Mouse (Mus musculus) monocyte, adult 5-6 weeks (primary cell): ENCODE data around the gene Tgfb3. TPM values are rescaled to one million over a fixed set of nuclear protein-coding genes. Genes with fewer than 3 reads are reported as not detected.

Experiments used
- ATAC-seq: fragments of 153-309, 156-312 bp; replicated peaks from 2 replicates; pipeline ENCODE4 v1.8.0; 2017; ENCODE audit warnings: mild to moderate bottlenecking; ENCODE audit not compliant: low TSS enrichment, insufficient number of reproducible peaks, severe bottlenecking, poor library complexity, low FRiP score
- total RNA-seq: library from RNA; stranded (forward); fragments of 200-1000, 200-491, 200-594 nt; gene quantifications from 3 replicates; pipeline ENCODE4 v1.2.3, GENCODE M21; 2017

The Tgfb3 gene
- total RNA-seq, 1 experiment from 2014 or later: 1.0 TPM

GRCm38 (mm10) chr12:86039078-86039477 is 39.8 kb downstream of the Tgfb3 start:
- no peak for ATAC-seq

- ATAC-seq: no peak
Observed at GRCm38 (mm10) chr12:86037235-86037921, 41.5 kb downstream of the Tgfb3 start.

- ATAC-seq: no peak
Observed at GRCm38 (mm10) chr12:86036368-86037166, 42.3 kb downstream of the Tgfb3 start.

DNA sequence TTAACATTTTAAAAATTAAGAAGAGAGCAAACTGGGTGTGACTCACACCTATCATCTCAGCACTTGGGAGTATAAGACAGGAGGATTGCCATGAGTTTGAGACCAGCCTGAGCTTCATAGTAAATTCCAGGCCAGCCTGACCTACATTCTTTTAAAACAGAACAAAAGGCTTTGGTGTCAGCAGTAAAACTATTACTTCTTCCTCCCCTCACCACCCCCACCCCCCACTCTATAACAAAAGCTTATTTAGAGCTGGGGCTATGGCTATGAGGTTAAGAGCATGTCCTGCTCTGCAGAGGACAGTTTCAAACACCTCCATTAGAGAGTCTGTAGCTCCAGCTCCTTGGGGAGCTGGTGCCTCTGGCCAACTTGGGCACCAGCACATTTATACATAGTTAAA is 43.3 kb downstream of the Tgfb3 start:
- ATAC-seq: no peak

DNA sequence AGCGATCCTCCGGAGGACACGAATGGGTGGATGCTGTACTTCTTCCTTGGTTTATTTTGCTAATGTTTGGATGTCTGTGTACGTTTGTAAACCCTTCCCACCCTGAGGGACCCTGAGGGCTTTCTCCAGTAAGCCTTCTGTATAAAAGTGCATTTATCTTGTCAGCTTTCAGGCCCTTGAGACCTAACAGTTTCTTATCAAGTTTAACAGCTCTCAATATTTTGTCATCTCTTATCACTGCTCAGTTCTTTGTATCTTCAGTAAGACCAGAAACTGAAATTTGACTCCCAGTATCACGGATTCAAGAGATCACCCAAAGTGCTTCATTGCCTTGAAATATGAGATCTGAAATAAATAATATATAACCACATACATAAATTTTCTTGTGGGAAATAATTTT is 47.9 kb downstream of the Tgfb3 start:
- ATAC-seq: no peak

- ATAC-seq: no peak
Observed at GRCm38 (mm10) chr12:86027747-86028146, 51.1 kb downstream of the Tgfb3 start.

DNA sequence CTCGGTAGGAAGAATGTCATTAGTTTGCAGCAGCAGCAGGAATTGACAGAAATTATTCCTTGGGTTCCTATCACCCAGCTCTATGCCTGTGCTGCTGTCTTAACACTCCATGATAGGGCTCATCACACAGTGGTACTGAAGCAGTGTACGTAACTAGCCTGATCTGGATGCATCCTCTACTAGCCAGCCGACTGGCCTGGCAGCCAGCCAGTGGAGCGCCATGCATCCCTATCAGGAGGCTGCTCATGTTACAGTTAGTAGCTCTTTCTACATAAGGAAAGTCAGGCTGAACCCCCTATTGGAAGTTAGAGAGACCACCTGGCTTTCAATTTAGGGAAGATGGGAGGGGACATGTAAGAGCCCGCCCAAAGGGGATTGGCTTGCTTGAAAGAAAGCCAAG is 51.8 kb downstream of the Tgfb3 start:
- ATAC-seq: no peak

DNA sequence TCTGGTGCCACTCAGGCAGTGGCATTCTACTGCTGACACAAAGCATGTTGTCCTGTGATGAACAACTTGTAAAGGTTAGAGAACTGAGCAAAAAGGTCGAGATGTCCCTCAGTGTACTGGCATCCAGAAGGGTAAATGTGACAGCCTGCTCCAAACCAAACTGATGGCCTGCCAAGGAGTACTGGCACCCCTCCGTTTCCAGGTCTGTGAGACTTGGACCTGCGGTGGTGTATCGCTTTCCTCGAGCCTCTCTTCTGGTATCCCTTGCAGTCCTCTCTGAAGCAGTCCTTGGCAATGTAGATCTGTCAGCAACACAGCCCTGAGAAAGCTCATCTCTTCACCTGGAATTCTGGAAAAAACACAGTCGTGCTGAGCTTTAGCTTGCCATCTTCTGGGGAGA is 53.4 kb downstream of the Tgfb3 start:
- ATAC-seq: no peak

GRCm38 (mm10) chr12:86024426-86024825 is 54.4 kb downstream of the Tgfb3 start:
- ATAC-seq: no peak

DNA sequence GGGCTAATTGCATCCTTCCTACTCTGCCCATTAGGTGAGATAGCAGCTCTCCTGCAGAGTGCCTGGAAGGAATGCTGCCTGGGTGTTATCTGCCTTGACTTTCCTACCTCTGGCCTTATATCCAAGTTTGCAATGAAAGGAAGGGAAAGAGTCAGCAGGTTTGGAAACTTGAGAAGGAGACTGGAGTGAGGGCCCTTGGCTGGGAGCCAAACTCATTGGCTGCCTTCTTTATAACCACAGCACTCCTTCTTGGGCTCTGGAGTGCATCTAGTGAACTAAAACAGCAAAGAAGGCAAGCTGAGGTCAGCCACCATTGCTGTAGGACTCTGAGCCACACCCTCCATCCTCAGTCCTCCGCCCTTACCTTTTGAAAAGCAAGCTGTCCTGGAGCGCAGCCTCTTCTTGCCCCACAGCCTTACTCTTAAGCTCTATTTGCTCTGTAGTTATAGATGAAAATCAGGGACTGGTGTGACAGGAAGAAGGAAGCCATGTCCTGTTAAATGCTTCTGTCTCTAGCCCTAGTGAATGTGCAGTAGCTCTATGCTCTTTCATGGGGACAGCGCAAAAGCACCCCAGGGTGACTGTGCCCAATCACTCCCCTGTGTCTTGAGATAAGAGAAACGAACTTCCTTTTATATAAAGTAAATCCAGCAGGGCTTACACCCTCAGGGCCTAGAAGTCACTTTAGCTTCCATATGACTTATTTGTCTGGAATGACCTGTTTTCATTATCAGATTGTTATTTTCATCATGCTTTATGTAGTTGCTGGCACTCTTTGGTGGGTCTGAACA is 55.6 kb downstream of the Tgfb3 start:
- no peak for ATAC-seq

GRCm38 (mm10) chr12:86022282-86022984 is 56.4 kb downstream of the Tgfb3 start:
- ATAC-seq: no peak

DNA sequence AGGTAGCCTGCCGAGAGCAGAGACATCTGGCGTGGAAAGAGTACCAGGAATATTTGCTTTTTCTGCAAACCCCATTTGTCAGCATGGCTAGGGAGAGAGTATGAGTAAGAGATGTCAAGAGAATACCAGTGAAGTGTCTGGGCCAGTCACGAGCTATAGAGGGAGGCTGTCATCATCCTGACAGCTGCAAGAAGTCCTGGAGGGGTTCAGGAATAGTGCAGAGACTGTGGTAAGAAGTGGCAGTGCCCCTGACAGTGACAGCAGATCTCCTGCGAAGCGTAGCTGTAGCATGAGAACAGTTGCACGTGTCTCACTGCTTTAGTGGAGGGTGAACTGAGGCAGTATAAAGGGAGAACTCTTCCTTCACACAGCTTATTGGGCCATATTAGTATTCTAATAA is 57.3 kb downstream of the Tgfb3 start:
- no peak for ATAC-seq

GRCm38 (mm10) chr12:86017360-86017759 is 61.5 kb downstream of the Tgfb3 start:
- ATAC-seq: no peak

DNA sequence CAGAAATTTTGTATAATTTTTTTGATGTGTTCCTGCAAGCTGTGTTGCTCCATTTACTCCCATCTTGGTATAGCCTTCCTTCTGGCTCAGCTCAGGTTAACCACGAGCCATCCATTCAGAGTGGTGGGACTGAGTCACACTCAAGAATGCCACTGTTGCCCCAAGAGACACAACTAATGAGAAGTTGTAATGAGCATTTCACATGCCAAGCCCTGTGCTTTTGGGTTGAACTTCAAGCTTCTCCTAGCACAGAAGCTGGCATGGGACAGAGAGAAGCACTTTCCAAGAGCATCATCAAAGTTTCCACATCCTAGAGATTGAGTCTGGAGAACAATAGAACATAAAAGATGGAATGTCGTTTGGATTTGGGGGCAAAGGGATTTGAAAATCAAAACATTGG is 63.7 kb downstream of the Tgfb3 start:
- no peak for ATAC-seq

- ATAC-seq: no peak
Observed at GRCm38 (mm10) chr12:86014621-86015020, 64.2 kb downstream of the Tgfb3 start.

DNA sequence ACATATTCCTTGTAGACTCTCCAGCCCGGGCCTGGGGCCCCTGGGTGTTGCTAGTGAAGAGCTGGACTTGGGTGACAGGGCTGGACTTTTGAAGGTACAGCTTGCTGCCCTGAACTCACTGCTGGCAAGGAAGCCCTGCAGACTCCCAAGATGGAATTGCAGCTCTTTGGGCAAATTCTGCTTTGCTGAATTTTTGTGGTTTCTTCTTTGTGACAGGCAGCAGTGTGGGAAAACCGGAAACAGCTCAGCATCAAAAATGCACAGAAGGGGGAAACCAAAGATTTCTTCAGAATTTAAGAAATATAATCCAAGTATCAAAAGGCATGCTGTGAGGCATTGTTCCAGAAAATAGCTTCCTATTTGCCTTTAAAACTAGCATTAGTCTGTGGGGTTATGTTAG is 64.7 kb downstream of the Tgfb3 start:
- no peak for ATAC-seq

DNA sequence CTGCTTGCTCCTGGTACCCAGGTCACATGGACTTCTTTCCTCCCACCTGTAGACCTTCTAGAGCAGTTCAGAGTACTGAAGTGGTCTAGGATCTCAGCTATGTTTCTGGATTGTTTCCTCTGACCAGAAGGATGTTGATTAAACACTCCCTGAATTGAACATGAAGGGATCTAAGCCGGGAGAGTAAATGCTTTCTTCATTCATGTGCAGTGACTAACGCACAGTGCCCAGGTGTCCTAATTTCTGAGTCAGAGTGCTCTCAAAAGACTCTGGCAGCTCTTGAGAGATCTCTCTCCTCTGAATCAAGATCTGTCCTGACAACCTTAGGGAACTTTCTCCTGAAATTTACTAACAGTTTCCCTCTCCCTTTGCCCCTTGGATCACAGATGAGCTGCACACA is 66.6 kb downstream of the Tgfb3 start:
- ATAC-seq: no peak

- ATAC-seq: no peak
Observed at GRCm38 (mm10) chr12:86010656-86011055, 68.2 kb downstream of the Tgfb3 start.

DNA sequence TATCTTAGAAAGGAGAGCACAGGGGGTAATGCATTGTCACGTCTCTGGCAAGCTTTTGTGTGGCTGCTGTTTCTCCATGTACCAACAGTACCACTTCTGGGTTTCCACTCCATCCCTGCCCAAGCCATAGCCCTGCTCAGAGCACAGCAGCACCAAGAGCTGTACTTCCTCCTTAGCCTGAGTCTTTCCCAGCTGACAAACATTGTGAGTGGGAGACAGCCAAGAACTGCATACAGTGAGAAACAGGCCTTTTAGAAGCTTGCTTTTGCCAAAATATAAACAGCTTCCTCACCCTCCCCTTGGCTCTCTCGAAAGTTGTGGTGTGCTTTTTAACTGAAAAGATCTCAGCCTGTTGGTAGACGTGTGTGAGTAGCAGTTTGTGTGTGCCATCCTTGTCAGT is 71.5 kb downstream of the Tgfb3 start:
- no peak for ATAC-seq
